In the genomic region with DNA sequence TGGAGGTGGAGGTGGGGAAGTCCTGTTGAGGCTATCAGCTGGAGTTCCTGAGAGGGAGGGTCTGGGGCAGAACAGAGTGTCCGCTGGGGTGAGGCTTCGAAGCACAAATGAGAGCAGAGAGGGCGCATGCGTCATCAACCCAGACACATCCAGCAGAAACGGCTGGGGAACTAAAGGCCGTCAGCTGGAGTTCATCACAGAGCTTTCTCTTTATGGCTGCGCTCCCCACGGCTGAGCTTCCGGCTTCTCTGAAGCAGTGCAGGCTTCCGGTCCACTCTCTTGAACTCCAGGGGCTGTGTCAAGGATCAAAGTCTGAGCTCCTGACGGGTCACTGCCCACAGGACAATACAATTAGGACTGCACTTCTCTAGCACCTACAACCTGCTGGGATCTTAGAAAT, we compare ENCODE assay signal across 8 mouse cellular contexts. TPM values are rescaled to one million over a fixed set of nuclear protein-coding genes. Genes with fewer than 3 reads are reported as not detected.
DNase-seq lines count a peak whose midpoint lies in the region; ATAC-seq and TF ChIP-seq lines count a peak whose summit lies in the region.

No protein-coding gene starts in this region.

- ATAC-seq in granulocyte monocyte progenitor cell, adult 5-6 weeks (replicated peaks; ENCODE audit: poor library complexity, severe bottlenecking) = peak; percentile 69
- peak; percentile 85 for ATAC-seq in intestine, embryonic 15.5 days
- peak; percentile 62 for ATAC-seq in liver, embryonic 15.5 days (ENCODE audit: insufficient read depth)
- ATAC-seq in neural tube, embryonic 14.5 days (ENCODE audit: low read depth) = peak; percentile 72

- H3K4me2 ChIP-seq in intestine, embryonic 15.5 days (replicated peaks) = peak overlapping the region; percentile 52
- peak overlapping the region; percentile 49 for H3K4me2 ChIP-seq in liver, embryonic 15.5 days
- peak overlapping the region; percentile 40 for H3K4me2 ChIP-seq in neural tube, embryonic 14.5 days (ENCODE audit: low read depth, low read length)

- no peaks in the 10 kb centered on the region for H3K9me3 ChIP-seq in intestine, embryonic 15.5 days
- H3K9me3 ChIP-seq in liver, embryonic 15.5 days (replicated peaks) = no peaks in the 10 kb centered on the region
- no peaks in the 10 kb centered on the region for H3K9me3 ChIP-seq in neural tube, embryonic 14.5 days (ENCODE audit: control insufficient read depth, low read length)

- no peaks in the 10 kb centered on the region for H3K27me3 ChIP-seq in testis, adult 2 months (ENCODE audit: control insufficient read depth, insufficient read depth, low read length)
- H3K27me3 ChIP-seq in intestine, embryonic 15.5 days (replicated peaks) = no peaks in the 10 kb centered on the region
- peaks cover 16% of the 10 kb centered on the region for H3K27me3 ChIP-seq in liver, embryonic 15.5 days
- peaks cover 8% of the 10 kb centered on the region; the same call in 1 of the 2 replicates for H3K27me3 ChIP-seq in neural tube, embryonic 14.5 days (ENCODE audit: control insufficient read depth, insufficient read depth, low read length)

- TF ChIP-seq POLR2A in testis, adult 2 months (IDR thresholded peaks at IDR 0.05; ENCODE audit: control insufficient read depth, low read depth, low read length) = no peak

- under 1% methylated on average over 11 of the region's 11 CpGs for WGBS in intestine, embryonic 15.5 days
- 1% methylated on average over 11 of the region's 11 CpGs for WGBS in liver, embryonic 15.5 days (ENCODE audit: insufficient replicate concordance)
- WGBS in neural tube, embryonic 14.5 days = 0% methylated on average over 11 of the region's 11 CpGs

- DNase-seq in testis, postnatal 10 days (ENCODE audit: low spot score) = no peak
- no peak for DNase-seq in layer of hippocampus, adult 11-12 months (ENCODE audit: low spot score)
- DNase-seq in right cerebral cortex, postnatal 14 days = no peak

- peak overlapping the region; percentile 64 for H3K27ac ChIP-seq in testis, adult 2 months (ENCODE audit: control insufficient read depth, insufficient read depth, low read depth, low read length)
- peak overlapping the region; percentile 59; the same call in 1 of the 2 replicates for H3K27ac ChIP-seq in intestine, embryonic 15.5 days
- peak overlapping the region; percentile 48; the same call in 1 of the 2 replicates for H3K27ac ChIP-seq in liver, embryonic 15.5 days (replicated peaks)
- 0 out of 2 replicates have a peak overlapping the region, but pooled peaks have one; percentile 34 for H3K27ac ChIP-seq in neural tube, embryonic 14.5 days (ENCODE audit: low read depth, low read length)

- TF ChIP-seq CTCF in testis, adult 2 months (IDR thresholded peaks at IDR 0.05; ENCODE audit: control insufficient read depth, insufficient read depth, insufficient replicate concordance, low read depth, low read length) = no peak

- H3K36me3 ChIP-seq in testis, adult 2 months (ENCODE audit: control insufficient read depth, insufficient read depth, low read length) = no peaks in the 10 kb centered on the region
- no peaks in the 10 kb centered on the region for H3K36me3 ChIP-seq in intestine, embryonic 15.5 days
- no peaks in the 10 kb centered on the region for H3K36me3 ChIP-seq in liver, embryonic 15.5 days (replicated peaks)
- H3K36me3 ChIP-seq in neural tube, embryonic 14.5 days (ENCODE audit: control insufficient read depth, insufficient read depth, low read length) = no peaks in the 10 kb centered on the region

- H3K9ac ChIP-seq in intestine, embryonic 15.5 days = 0 out of 2 replicates have a peak overlapping the region, but pooled peaks have one; percentile 17
- no peak overlapping the region for H3K9ac ChIP-seq in liver, embryonic 15.5 days
- peak overlapping the region; percentile 18; the same call in 1 of the 2 replicates for H3K9ac ChIP-seq in neural tube, embryonic 14.5 days (replicated peaks; ENCODE audit: low read depth, low read length)

- H3K4me1 ChIP-seq in testis, adult 2 months (ENCODE audit: control insufficient read depth, insufficient read depth, low read length) = peaks cover 6% of the 10 kb centered on the region
- peaks cover 20% of the 10 kb centered on the region for H3K4me1 ChIP-seq in intestine, embryonic 15.5 days (replicated peaks)
- H3K4me1 ChIP-seq in liver, embryonic 15.5 days (replicated peaks) = peaks cover 9% of the 10 kb centered on the region; the same call in 1 of the 2 replicates
- H3K4me1 ChIP-seq in neural tube, embryonic 14.5 days (ENCODE audit: control insufficient read depth, insufficient read depth, low read length) = 0 out of 2 replicates have a peak, but pooled peaks cover 6% of the 10 kb centered on the region

- peak overlapping the region; percentile 50 for H3K4me3 ChIP-seq in testis, adult 2 months (ENCODE audit: control insufficient read depth, low read depth, low read length)
- H3K4me3 ChIP-seq in intestine, embryonic 15.5 days (replicated peaks) = 0 out of 2 replicates have a peak overlapping the region, but pooled peaks have one; percentile 4
- peak overlapping the region; percentile 14; the same call in 1 of the 2 replicates for H3K4me3 ChIP-seq in liver, embryonic 15.5 days (replicated peaks)
- H3K4me3 ChIP-seq in neural tube, embryonic 14.5 days (ENCODE audit: low read depth, low read length) = no peak overlapping the region

RNA-seq across cellular contexts. Expression of a gene that starts 5.5 kb away (rescaled TPM):
- polyA plus RNA-seq in testis, adult 2 months (2012; rRNA removed) = 2.7 and 3.1 TPM in 2 replicates
- total RNA-seq in granulocyte monocyte progenitor cell, adult 5-6 weeks (2014; fragmentation: Nextera tagmentation) = not detected in 2 replicates
- total RNA-seq in granulocyte monocyte progenitor cell, adult 5-6 weeks (2017) = 0.15 and 0.22 TPM in 2 replicates
- 13.7 and 15.5 TPM in 2 replicates for polyA plus RNA-seq in intestine, embryonic 15.5 days (2015; fragmentation: Nextera tagmentation; extraction: Ambion mirVana)
- polyA plus RNA-seq in liver, embryonic 15.5 days (2015; fragmentation: Nextera tagmentation; extraction: Ambion mirVana) = 1.6 and 2.9 TPM in 2 replicates
- polyA plus RNA-seq in neural tube, embryonic 14.5 days (2014; fragmentation: Nextera tagmentation; extraction: Ambion mirVana) = 15.1 and 20.6 TPM in 2 replicates

RNA-seq across cellular contexts. Expression of a gene that starts 13.1 kb away (rescaled TPM):
- 0.86 and 1.2 TPM in 2 replicates for polyA plus RNA-seq in testis, adult 2 months (2012; rRNA removed)
- 20.2 and 22.6 TPM in 2 replicates for total RNA-seq in granulocyte monocyte progenitor cell, adult 5-6 weeks (2014; fragmentation: Nextera tagmentation)
- total RNA-seq in granulocyte monocyte progenitor cell, adult 5-6 weeks (2017) = 13.7 and 19.6 TPM in 2 replicates
- polyA plus RNA-seq in intestine, embryonic 15.5 days (2015; fragmentation: Nextera tagmentation; extraction: Ambion mirVana) = 6.7 and 7.1 TPM in 2 replicates
- 10.7 and 11.5 TPM in 2 replicates for polyA plus RNA-seq in liver, embryonic 15.5 days (2015; fragmentation: Nextera tagmentation; extraction: Ambion mirVana)
- 0.95 and 2.3 TPM in 2 replicates for polyA plus RNA-seq in neural tube, embryonic 14.5 days (2014; fragmentation: Nextera tagmentation; extraction: Ambion mirVana)

RNA-seq across cellular contexts. Expression of a gene that starts 42.0 kb away (rescaled TPM):
- polyA plus RNA-seq in testis, adult 2 months (2012; rRNA removed) = 26.9 and 31.6 TPM in 2 replicates
- not detected in 2 replicates for total RNA-seq in granulocyte monocyte progenitor cell, adult 5-6 weeks (2014; fragmentation: Nextera tagmentation)
- total RNA-seq in granulocyte monocyte progenitor cell, adult 5-6 weeks (2017) = 1.4 and 1.5 TPM in 2 replicates
- polyA plus RNA-seq in intestine, embryonic 15.5 days (2015; fragmentation: Nextera tagmentation; extraction: Ambion mirVana) = 0.24 TPM in 1 of 2 replicates, not detected in the other
- polyA plus RNA-seq in liver, embryonic 15.5 days (2015; fragmentation: Nextera tagmentation; extraction: Ambion mirVana) = not detected in 2 replicates
- 0.55 and 0.70 TPM in 2 replicates for polyA plus RNA-seq in neural tube, embryonic 14.5 days (2014; fragmentation: Nextera tagmentation; extraction: Ambion mirVana)

RNA-seq across cellular contexts. Expression of a gene that starts 45.8 kb away (rescaled TPM):
- 454 and 457 TPM in 2 replicates for polyA plus RNA-seq in testis, adult 2 months (2012; rRNA removed)
- total RNA-seq in granulocyte monocyte progenitor cell, adult 5-6 weeks (2014; fragmentation: Nextera tagmentation) = 192 and 201 TPM in 2 replicates
- total RNA-seq in granulocyte monocyte progenitor cell, adult 5-6 weeks (2017) = 119 and 143 TPM in 2 replicates
- 294 and 331 TPM in 2 replicates for polyA plus RNA-seq in intestine, embryonic 15.5 days (2015; fragmentation: Nextera tagmentation; extraction: Ambion mirVana)
- polyA plus RNA-seq in liver, embryonic 15.5 days (2015; fragmentation: Nextera tagmentation; extraction: Ambion mirVana) = 125 and 127 TPM in 2 replicates
- 281 and 350 TPM in 2 replicates for polyA plus RNA-seq in neural tube, embryonic 14.5 days (2014; fragmentation: Nextera tagmentation; extraction: Ambion mirVana)

Comparison
In these comparisons a context has a peak if more than half of its experiments do, and no peak if none do; other contexts are left out.
1. RNA of a gene that starts 42.0 kb away (polyA plus RNA-seq): 26.9 to 31.6 TPM in testis, adult 2 months; 0.55 to 0.70 TPM in neural tube, embryonic 14.5 days, 0.24 TPM in intestine, embryonic 15.5 days and not detected in liver, embryonic 15.5 days; every median in the first group is over 10 times any median in the second.
2. Peak in every context shown above with its lines, with median percentiles within 50 percentile points of each other: H3K27ac ChIP-seq, ATAC-seq and H3K4me2 ChIP-seq.